Mouse (Mus musculus): ENCODE results near the gene Cacna1e. TPM values are rescaled to one million over a fixed set of nuclear protein-coding genes. Genes with fewer than 3 reads are reported as not detected.

Cacna1e gene
- polyA plus RNA-seq, 1 experiment from 2014 or later = 2.3 TPM

GRCm38 (mm10) chr1:154553132-154553531, 331.2 kb downstream of the Cacna1e start:
- no peak overlapping the region for H3K4me2 ChIP-seq (replicated peaks; ENCODE audit: low read depth, low read length)

GRCm38 (mm10) chr1:154537445-154537844, 346.9 kb downstream of the Cacna1e start:
- Histone ChIP-seq H3K9ac (replicated peaks; ENCODE audit: low read depth, low read length) (no peak overlapping the region), H3K4me2 (replicated peaks; ENCODE audit: low read depth, low read length) (no peak overlapping the region), H3K9me3 (ENCODE audit: control insufficient read depth, low read depth, low read length) (no peaks in the 10 kb centered on the region), H3K27me3 (ENCODE audit: control insufficient read depth, insufficient read depth, low read length) (no peaks in the 10 kb centered on the region), H3K4me1 (ENCODE audit: control insufficient read depth, insufficient read depth, low read length) (no peaks in the 10 kb centered on the region), H3K4me3 (ENCODE audit: low read depth, low read length) (no peak overlapping the region), H3K36me3 (ENCODE audit: control insufficient read depth, insufficient read depth, low read length) (no peaks in the 10 kb centered on the region), H3K27ac (ENCODE audit: low read length) (no peak overlapping the region)
- ATAC-seq (ENCODE audit: insufficient number of reproducible peaks, insufficient read depth, low FRiP score, low read depth) = no peak

More at GRCm38 (mm10) chr1:154553132-154553531, 331.2 kb downstream of the Cacna1e start:
- no peak overlapping the region for H3K4me3 ChIP-seq (ENCODE audit: low read depth, low read length)
- no peaks in the 10 kb centered on the region for H3K27me3 ChIP-seq (ENCODE audit: control insufficient read depth, insufficient read depth, low read length)
- no peak for ATAC-seq (ENCODE audit: insufficient number of reproducible peaks, insufficient read depth, low FRiP score, low read depth)
- 63% methylated on average over 1 of the region's 1 CpGs for WGBS
- H3K36me3 ChIP-seq (ENCODE audit: control insufficient read depth, insufficient read depth, low read length) = no peaks in the 10 kb centered on the region
- no peak overlapping the region for H3K9ac ChIP-seq (replicated peaks; ENCODE audit: low read depth, low read length)
- H3K4me1 ChIP-seq (ENCODE audit: control insufficient read depth, insufficient read depth, low read length) = no peaks in the 10 kb centered on the region
- no peaks in the 10 kb centered on the region for H3K9me3 ChIP-seq (ENCODE audit: control insufficient read depth, low read depth, low read length)
- no peak overlapping the region for H3K27ac ChIP-seq (ENCODE audit: low read length)

GRCm38 (mm10) chr1:154536763-154537162, 347.5 kb downstream of the Cacna1e start:
- no peak for ATAC-seq (ENCODE audit: insufficient number of reproducible peaks, insufficient read depth, low FRiP score, low read depth)
- H3K27me3 ChIP-seq (ENCODE audit: control insufficient read depth, insufficient read depth, low read length) = no peaks in the 10 kb centered on the region
- H3K36me3 ChIP-seq (ENCODE audit: control insufficient read depth, insufficient read depth, low read length) = no peaks in the 10 kb centered on the region
- no peaks in the 10 kb centered on the region for H3K4me1 ChIP-seq (ENCODE audit: control insufficient read depth, insufficient read depth, low read length)
- no peak overlapping the region for H3K9ac ChIP-seq (replicated peaks; ENCODE audit: low read depth, low read length)
- no peak overlapping the region for H3K4me2 ChIP-seq (replicated peaks; ENCODE audit: low read depth, low read length)
- H3K4me3 ChIP-seq (ENCODE audit: low read depth, low read length) = no peak overlapping the region
- H3K9me3 ChIP-seq (ENCODE audit: control insufficient read depth, low read depth, low read length) = no peaks in the 10 kb centered on the region
- H3K27ac ChIP-seq (ENCODE audit: low read length) = no peak overlapping the region
- WGBS = 72% methylated on average over 2 of the region's 2 CpGs

- no peak overlapping the region for H3K4me3 ChIP-seq (ENCODE audit: low read depth, low read length)
- no peak for ATAC-seq (ENCODE audit: insufficient number of reproducible peaks, insufficient read depth, low FRiP score, low read depth)
- no peaks in the 10 kb centered on the region for H3K27me3 ChIP-seq (ENCODE audit: control insufficient read depth, insufficient read depth, low read length)
- no peaks in the 10 kb centered on the region for H3K36me3 ChIP-seq (ENCODE audit: control insufficient read depth, insufficient read depth, low read length)
- 70% methylated on average over 11 of the region's 11 CpGs for WGBS
- H3K9me3 ChIP-seq (ENCODE audit: control insufficient read depth, low read depth, low read length) = no peaks in the 10 kb centered on the region
- H3K4me1 ChIP-seq (ENCODE audit: control insufficient read depth, insufficient read depth, low read length) = no peaks in the 10 kb centered on the region
- no peak overlapping the region for H3K9ac ChIP-seq (replicated peaks; ENCODE audit: low read depth, low read length)
- no peak overlapping the region for H3K4me2 ChIP-seq (replicated peaks; ENCODE audit: low read depth, low read length)
- H3K27ac ChIP-seq (ENCODE audit: low read length) = no peak overlapping the region
These were observed 351.0 kb downstream of the Cacna1e start for GRCm38 (mm10) chr1:154532987-154533940.

- ATAC-seq (ENCODE audit: insufficient number of reproducible peaks, insufficient read depth, low FRiP score, low read depth) = no peak
- Histone ChIP-seq H3K9me3 (ENCODE audit: control insufficient read depth, low read depth, low read length) (no peaks in the 10 kb centered on the region), H3K27me3 (ENCODE audit: control insufficient read depth, insufficient read depth, low read length) (no peaks in the 10 kb centered on the region), H3K9ac (replicated peaks; ENCODE audit: low read depth, low read length) (no peak overlapping the region), H3K36me3 (ENCODE audit: control insufficient read depth, insufficient read depth, low read length) (no peaks in the 10 kb centered on the region), H3K4me1 (ENCODE audit: control insufficient read depth, insufficient read depth, low read length) (no peaks in the 10 kb centered on the region), H3K27ac (ENCODE audit: low read length) (no peak overlapping the region), H3K4me3 (ENCODE audit: low read depth, low read length) (no peak overlapping the region), H3K4me2 (replicated peaks; ENCODE audit: low read depth, low read length) (no peak overlapping the region)
- WGBS = 87% methylated on average over 4 of the region's 4 CpGs
These were observed 354.6 kb downstream of the Cacna1e start for GRCm38 (mm10) chr1:154529666-154530065.

- Histone ChIP-seq H3K4me1 (ENCODE audit: control insufficient read depth, insufficient read depth, low read length) (no peaks in the 10 kb centered on the region), H3K9ac (replicated peaks; ENCODE audit: low read depth, low read length) (no peak overlapping the region), H3K27ac (ENCODE audit: low read length) (no peak overlapping the region), H3K4me3 (ENCODE audit: low read depth, low read length) (no peak overlapping the region), H3K27me3 (ENCODE audit: control insufficient read depth, insufficient read depth, low read length) (no peaks in the 10 kb centered on the region), H3K36me3 (ENCODE audit: control insufficient read depth, insufficient read depth, low read length) (no peaks in the 10 kb centered on the region), H3K4me2 (replicated peaks; ENCODE audit: low read depth, low read length) (no peak overlapping the region), H3K9me3 (ENCODE audit: control insufficient read depth, low read depth, low read length) (no peaks in the 10 kb centered on the region)
- WGBS = 82% methylated on average over 6 of the region's 6 CpGs
- ATAC-seq (ENCODE audit: insufficient number of reproducible peaks, insufficient read depth, low FRiP score, low read depth) = no peak
These were observed 355.5 kb downstream of the Cacna1e start for GRCm38 (mm10) chr1:154528803-154529202.

- H3K4me3 ChIP-seq (ENCODE audit: low read depth, low read length) = no peak overlapping the region
- no peaks in the 10 kb centered on the region for H3K36me3 ChIP-seq (ENCODE audit: control insufficient read depth, insufficient read depth, low read length)
- WGBS = 92% methylated on average over 2 of the region's 2 CpGs
- no peak overlapping the region for H3K4me2 ChIP-seq (replicated peaks; ENCODE audit: low read depth, low read length)
- no peak overlapping the region for H3K27ac ChIP-seq (ENCODE audit: low read length)
- H3K9ac ChIP-seq (replicated peaks; ENCODE audit: low read depth, low read length) = no peak overlapping the region
- H3K9me3 ChIP-seq (ENCODE audit: control insufficient read depth, low read depth, low read length) = no peaks in the 10 kb centered on the region
- no peaks in the 10 kb centered on the region for H3K4me1 ChIP-seq (ENCODE audit: control insufficient read depth, insufficient read depth, low read length)
- no peak for ATAC-seq (ENCODE audit: insufficient number of reproducible peaks, insufficient read depth, low FRiP score, low read depth)
- H3K27me3 ChIP-seq (ENCODE audit: control insufficient read depth, insufficient read depth, low read length) = no peaks in the 10 kb centered on the region
These were observed 363.6 kb downstream of the Cacna1e start for GRCm38 (mm10) chr1:154520715-154521114.

GRCm38 (mm10) chr1:154515350-154515749, 369.0 kb downstream of the Cacna1e start:
- Histone ChIP-seq H3K27ac (ENCODE audit: low read length) (no peak overlapping the region), H3K4me2 (replicated peaks; ENCODE audit: low read depth, low read length) (no peak overlapping the region), H3K4me1 (ENCODE audit: control insufficient read depth, insufficient read depth, low read length) (no peaks in the 10 kb centered on the region), H3K36me3 (ENCODE audit: control insufficient read depth, insufficient read depth, low read length) (no peaks in the 10 kb centered on the region), H3K9me3 (ENCODE audit: control insufficient read depth, low read depth, low read length) (no peaks in the 10 kb centered on the region), H3K4me3 (ENCODE audit: low read depth, low read length) (no peak overlapping the region), H3K9ac (replicated peaks; ENCODE audit: low read depth, low read length) (no peak overlapping the region), H3K27me3 (ENCODE audit: control insufficient read depth, insufficient read depth, low read length) (no peaks in the 10 kb centered on the region)
- ATAC-seq (ENCODE audit: insufficient number of reproducible peaks, insufficient read depth, low FRiP score, low read depth) = no peak
- WGBS = 80% methylated on average over 2 of the region's 2 CpGs
